Mouse (Mus musculus): ENCODE data around the gene Olfr420. TPM values are rescaled to one million over a fixed set of nuclear protein-coding genes. Genes with fewer than 3 reads are reported as not detected.

Gene Olfr420
- total RNA-seq (2021), result not detected

- DNase-seq, result no peak
These were observed at the start of gene Olfr420 for GRCm38 (mm10) chr1:174155333-174155732. Gene Olfr420 (plus strand): TSS chr1:174155633.

DNA sequence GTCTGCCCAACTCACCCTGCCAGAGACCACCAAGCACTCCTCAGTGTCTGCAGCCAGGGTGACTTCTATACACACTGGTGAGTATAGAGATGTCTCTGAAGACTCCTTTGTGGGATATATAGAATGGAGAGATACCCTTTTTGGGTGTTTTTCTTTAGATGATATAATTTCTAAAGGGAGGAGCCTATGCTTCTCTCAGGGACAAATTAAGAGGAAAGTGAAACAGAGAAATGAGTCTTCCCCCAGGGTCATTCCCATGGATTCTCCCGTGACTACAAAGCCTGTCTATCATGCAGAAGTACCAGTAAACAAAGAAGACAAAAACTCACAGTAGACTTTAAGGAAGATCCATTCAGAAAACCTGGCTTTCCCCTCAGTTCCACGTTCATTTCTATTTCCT lies 34.4 kb upstream of the Olfr420 start, which contains the start of gene Olfr231:
Gene Olfr231 (minus strand): TSS at position 101 of the 400 bp plus-strand sequence.
- DNase-seq, result no peak

DNA sequence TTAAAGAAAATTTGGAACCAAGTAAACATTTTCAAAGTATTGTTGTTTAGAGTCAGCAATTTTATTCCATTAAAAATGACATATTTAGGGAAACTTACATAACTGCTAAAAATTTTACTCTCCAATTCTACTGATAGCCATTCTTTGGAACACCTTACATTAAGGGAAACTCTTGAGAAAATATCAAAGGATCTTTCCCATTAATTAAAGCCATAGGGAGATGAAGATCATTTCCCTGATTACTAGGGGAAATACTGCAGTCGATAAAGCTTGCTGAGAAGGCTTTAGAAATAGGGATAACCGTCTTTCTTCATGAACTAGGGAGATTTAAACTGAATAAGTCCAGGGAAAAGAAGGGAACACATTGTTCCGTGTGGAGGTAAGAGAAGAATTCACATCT lies 24.2 kb upstream of the Olfr420 start, which contains the start of gene Olfr424:
Gene Olfr424 (plus strand): TSS at position 301 of the 400 bp plus-strand sequence.
- no peak for DNase-seq

DNA sequence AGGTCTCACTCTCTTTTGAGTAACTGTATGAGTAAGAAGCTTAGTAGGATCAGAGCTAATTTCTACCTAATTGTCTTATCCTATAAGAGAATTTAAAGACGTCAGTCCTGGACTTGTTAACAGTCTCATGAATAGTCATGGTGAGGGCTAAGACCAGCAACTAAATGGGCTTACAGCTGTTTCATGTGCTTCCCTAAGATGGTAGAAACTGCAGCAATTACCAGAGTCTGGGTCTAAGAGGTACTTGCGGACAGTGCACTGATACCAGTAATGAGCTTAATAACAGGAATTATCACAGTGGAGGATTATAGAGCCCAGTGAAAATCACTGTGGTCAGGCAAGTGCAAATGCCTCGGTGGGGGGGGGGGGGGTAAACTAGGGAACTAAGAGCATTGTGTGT lies 23.4 kb upstream of the Olfr420 start:
- DNase-seq, result no peak

DNA sequence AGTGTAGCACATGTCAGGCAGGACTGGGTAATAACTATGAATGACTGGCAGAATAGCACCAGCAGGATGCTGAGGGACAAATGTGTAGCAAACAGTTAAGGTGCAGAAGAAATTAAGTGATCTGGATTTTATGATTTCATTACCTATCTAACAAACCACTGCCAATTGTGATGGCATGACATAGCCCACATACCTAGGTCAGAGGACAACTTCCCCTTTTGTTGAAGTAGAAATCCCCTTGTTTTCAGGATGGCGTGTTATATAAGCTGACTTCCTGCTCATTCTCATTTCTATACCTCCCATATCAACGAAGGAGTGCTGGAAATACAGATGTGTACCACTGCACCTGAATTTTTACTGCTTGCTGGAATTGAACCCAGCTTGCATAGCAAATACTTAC lies 14.0 kb upstream of the Olfr420 start:
- DNase-seq, result no peak

GRCm38 (mm10) chr1:174146696-174147095 lies 8.7 kb upstream of the Olfr420 start:
- no peak for DNase-seq

- no peak for DNase-seq
These were observed 6.1 kb upstream of the Olfr420 start for GRCm38 (mm10) chr1:174149289-174149688.

DNA sequence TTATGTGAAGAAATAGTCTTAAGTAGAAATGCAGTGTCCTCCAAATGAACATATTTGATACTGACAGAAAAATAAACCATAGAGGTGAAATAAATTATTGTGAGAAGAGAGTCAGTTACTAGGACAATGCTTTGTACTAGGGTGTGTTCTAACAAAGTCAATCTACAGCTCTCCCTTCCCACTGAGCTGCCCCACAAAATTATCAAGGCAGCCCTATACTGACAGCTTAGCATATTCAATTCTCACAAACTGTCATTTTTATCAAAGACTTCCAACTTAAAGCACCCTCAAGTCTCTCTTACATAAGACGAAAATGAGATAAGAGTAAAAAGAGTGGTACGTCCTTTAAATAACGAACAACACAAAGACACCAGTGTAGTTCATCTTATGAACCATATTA lies 2.2 kb downstream of the Olfr420 start:
- DNase-seq, result no peak

DNA sequence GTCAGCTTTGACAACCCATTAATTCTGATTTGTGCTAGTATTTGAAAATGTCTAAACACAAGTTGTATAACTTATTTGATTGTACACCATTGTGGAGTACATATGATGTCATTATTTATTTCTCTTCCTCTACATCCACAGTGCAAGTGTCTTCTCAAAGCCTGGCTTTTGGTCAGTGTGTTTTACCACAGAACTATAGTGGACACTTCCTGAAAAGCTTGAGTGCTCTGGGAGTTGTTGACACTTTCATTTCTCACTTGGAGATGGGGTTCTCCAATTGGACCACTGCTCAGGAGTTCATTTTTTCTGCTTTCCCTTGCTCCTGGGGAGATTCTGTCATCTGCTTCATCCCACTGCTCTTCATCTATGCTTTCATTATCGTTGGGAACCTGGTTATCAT lies 3.1 kb downstream of the Olfr420 start:
- DNase-seq, result no peak

GRCm38 (mm10) chr1:174159095-174159494 lies 3.7 kb downstream of the Olfr420 start:
- DNase-seq, result no peak

DNA sequence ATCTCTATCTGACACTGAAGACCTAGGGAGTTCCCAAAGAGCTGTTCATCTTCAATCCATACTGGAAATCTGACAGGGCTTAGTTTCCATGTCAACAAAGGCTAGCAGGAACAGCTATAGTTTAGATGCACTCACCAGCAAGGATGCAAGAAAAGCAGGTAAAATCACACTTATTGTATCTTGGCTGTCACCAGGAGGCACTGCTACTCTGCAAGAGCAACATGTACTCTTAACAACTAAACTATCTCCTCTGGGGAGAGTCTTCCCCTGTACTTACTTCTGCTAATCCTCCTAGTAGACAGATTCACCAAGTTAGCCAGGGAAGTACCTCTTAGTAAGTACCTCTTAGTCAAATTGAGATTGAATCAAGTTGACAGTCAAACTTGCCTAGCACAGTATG lies 13.6 kb downstream of the Olfr420 start:
- no peak for DNase-seq

- DNase-seq, result no peak
These were observed 15.5 kb downstream of the Olfr420 start for GRCm38 (mm10) chr1:174170706-174171501.

- peak; percentile 26 for DNase-seq
These were observed 16.1 kb downstream of the Olfr420 start for GRCm38 (mm10) chr1:174171537-174171936.

- DNase-seq, result peak; percentile 25
These were observed 17.2 kb downstream of the Olfr420 start, which contains the start of gene Spta1 for GRCm38 (mm10) chr1:174172605-174173004. Gene Spta1 (plus strand): TSS chr1:174172776.

- no peak for DNase-seq
These were observed 49.3 kb downstream of the Olfr420 start for GRCm38 (mm10) chr1:174204699-174205098.

Other genes starting within 250 kb of the Olfr420 start
- under 1 TPM; 0.24 to 0.36 TPM for gene Ifi211, start 242.6 kb upstream of the Olfr420 start, total RNA-seq (2021)
- 1 to 10 TPM; 5.5 to 5.8 TPM for gene Mndal, start 213.1 kb upstream of the Olfr420 start, total RNA-seq (2021)
- gene Ifi203, start 213.0 kb upstream of the Olfr420 start, total RNA-seq (2021), result 1 to 10 TPM; 4.7 to 5.7 TPM
- not detected for gene Ifi202b, start 172.9 kb upstream of the Olfr420 start, total RNA-seq (2021)
- under 1 TPM in 1 of 2 experiments, not detected in 1; 0.33 TPM for gene Ifi205, start 123.8 kb upstream of the Olfr420 start, total RNA-seq (2021)
- not detected for gene Olfr433, start 114.9 kb upstream of the Olfr420 start, total RNA-seq (2021)
- gene Olfr432, start 106.4 kb upstream of the Olfr420 start, total RNA-seq (2021), result not detected
- not detected for gene Olfr430, start 89.0 kb upstream of the Olfr420 start, total RNA-seq (2021)
- gene Olfr429, start 71.3 kb upstream of the Olfr420 start, total RNA-seq (2021), result not detected
- gene Olfr427, start 58.7 kb upstream of the Olfr420 start, total RNA-seq (2021), result not detected
- gene Olfr231, start 34.5 kb upstream of the Olfr420 start, total RNA-seq (2021), result not detected
- gene Olfr424, start 24.1 kb upstream of the Olfr420 start, total RNA-seq (2021), result not detected
- gene Spta1, start 17.1 kb downstream of the Olfr420 start, total RNA-seq (2021), result 10 to 100 TPM in 1 of 2 experiments, 1 to 10 TPM in 1; 9.8 to 13.5 TPM
- not detected for gene Olfr419, start 96.4 kb downstream of the Olfr420 start, total RNA-seq (2021)
- gene Mptx1, start 174.9 kb downstream of the Olfr420 start, total RNA-seq (2021), result not detected
- not detected for gene Olfr417, start 209.5 kb downstream of the Olfr420 start, total RNA-seq (2021)
- gene Olfr248, start 235.4 kb downstream of the Olfr420 start, total RNA-seq (2021), result not detected